Mouse (Mus musculus) limb, embryonic 11.5 days (tissue): ENCODE measurements at regions not wholly inside any gene's neighbourhood (a gene's known extent, or its start where the extent isn't known, plus 50 kb on each side); places are given as distances from the start of the nearest gene placed in this dataset.

Experiments used
- ATAC-seq: fragments of 200-750 bp; cut with Nextera tagmentation; 2 replicates; pipeline ENCODE4 v1.8.0; 2017; ENCODE audit warnings: low read depth; ENCODE audit not compliant: insufficient number of reproducible peaks, low FRiP score, low TSS enrichment
- DNase-seq: peaks from one replicate; pipeline ENCODE4 v3.0.0-alpha.2; 2015; ENCODE audit warnings: low spot score
- H3K27ac ChIP-seq: fragments of 300-500 bp; sonication (generic); replicated peaks from 2 replicates; pipeline ENCODE4 v1.5.1; 2014; ENCODE audit warnings: low read depth, mild to moderate bottlenecking, low read length
- H3K27me3 ChIP-seq: fragments of 300-500 bp; sonication (generic); 2 replicates; pipeline ENCODE4 v1.6.1; 2014; ENCODE audit warnings: mild to moderate bottlenecking, low read length, mixed read lengths; ENCODE audit not compliant: control insufficient read depth, insufficient read depth
- H3K36me3 ChIP-seq: fragments of 300-500 bp; sonication (generic); 2 replicates; pipeline ENCODE4 v1.6.1; 2014; ENCODE audit warnings: mild to moderate bottlenecking, low read length, moderate library complexity, mixed read lengths; ENCODE audit not compliant: control insufficient read depth, insufficient read depth
- H3K4me1 ChIP-seq: fragments of 300-500 bp; sonication (generic); 2 replicates; pipeline ENCODE4 v1.6.1; 2014; ENCODE audit warnings: low read length, mixed read lengths; ENCODE audit not compliant: control insufficient read depth, insufficient read depth
- H3K4me2 ChIP-seq: fragments of 300-500 bp; sonication (generic); 2 replicates; pipeline ENCODE4 v1.6.1; 2014; ENCODE audit warnings: low read depth, mild to moderate bottlenecking, moderate library complexity; ENCODE audit not compliant: severe bottlenecking
- H3K4me3 ChIP-seq: fragments of 300-500 bp; sonication (generic); 2 replicates; pipeline ENCODE4 v1.5.1; 2014; ENCODE audit warnings: low read depth, low read length
- H3K9ac ChIP-seq: fragments of 300-500 bp; sonication (generic); 2 replicates; pipeline ENCODE4 v1.6.1; 2014; ENCODE audit warnings: mild to moderate bottlenecking, low read length
- H3K9me3 ChIP-seq: fragments of 300-500 bp; sonication (generic); 2 replicates; pipeline ENCODE4 v1.6.1; 2016; ENCODE audit warnings: low read length; ENCODE audit not compliant: control insufficient read depth
- WGBS: fragments of 180-500 bp; shearing (Covaris S2); extraction: QIAGEN DNeasy Blood & Tissue Kit; methylation state at CpG from one replicate; pipeline ENCODE4 v1.1.7; 2014; 5-methylcytosine and 5-hydroxymethylcytosine counted together

- no peak overlapping the region for H3K4me2 ChIP-seq
- no peak overlapping the region for H3K27ac ChIP-seq
- H3K9ac ChIP-seq, result no peak overlapping the region
- DNase-seq, result no peak
- H3K4me3 ChIP-seq, result no peak overlapping the region
- H3K9me3 ChIP-seq, result no peaks in the 10 kb centered on the region
- 80% methylated on average over 3 of the region's 3 CpGs for WGBS
- H3K4me1 ChIP-seq, result no peaks in the 10 kb centered on the region
- H3K27me3 ChIP-seq, result no peaks in the 10 kb centered on the region
- H3K36me3 ChIP-seq, result no peaks in the 10 kb centered on the region
- ATAC-seq, result no peak
These were observed 267.1 kb downstream of the Kcnj2 start for GRCm38 (mm10) chr11:111333021-111333420.

- Histone ChIP-seq H3K9me3 (no peaks in the 10 kb centered on the region), H3K4me3 (no peak overlapping the region), H3K27me3 (no peaks in the 10 kb centered on the region), H3K27ac (no peak overlapping the region), H3K4me2 (no peak overlapping the region), H3K36me3 (no peaks in the 10 kb centered on the region), H3K4me1 (no peaks in the 10 kb centered on the region), H3K9ac (no peak overlapping the region)
- ATAC-seq (no peak), DNase-seq (no peak)
- 55% methylated on average over 1 of the region's 1 CpGs for WGBS
These were observed 281.6 kb downstream of the Kcnj2 start for GRCm38 (mm10) chr11:111347562-111347961.

- Histone ChIP-seq H3K27me3 (no peaks in the 10 kb centered on the region), H3K9ac (no peak overlapping the region), H3K4me2 (no peak overlapping the region), H3K27ac (no peak overlapping the region), H3K36me3 (no peaks in the 10 kb centered on the region), H3K4me1 (no peaks in the 10 kb centered on the region), H3K4me3 (no peak overlapping the region), H3K9me3 (no peaks in the 10 kb centered on the region)
- WGBS, result 78% methylated on average over 4 of the region's 4 CpGs
- ATAC-seq (no peak), DNase-seq (no peak)
These were observed 284.1 kb downstream of the Kcnj2 start for GRCm38 (mm10) chr11:111350028-111350427.

GRCm38 (mm10) chr11:111363363-111363762, 297.4 kb downstream of the Kcnj2 start:
- H3K9me3 ChIP-seq, result no peaks in the 10 kb centered on the region
- DNase-seq (no peak), ATAC-seq (no peak)
- no peak overlapping the region for H3K4me2 ChIP-seq
- no peak overlapping the region for H3K4me3 ChIP-seq
- no peak overlapping the region for H3K27ac ChIP-seq
- H3K27me3 ChIP-seq, result no peaks in the 10 kb centered on the region
- H3K36me3 ChIP-seq, result no peaks in the 10 kb centered on the region
- WGBS, result 94% methylated on average over 1 of the region's 1 CpGs
- H3K9ac ChIP-seq, result no peak overlapping the region
- H3K4me1 ChIP-seq, result no peaks in the 10 kb centered on the region

GRCm38 (mm10) chr11:111377165-111377564, 311.2 kb downstream of the Kcnj2 start:
- H3K4me2 ChIP-seq, result no peak overlapping the region
- no peak for ATAC-seq
- no peaks in the 10 kb centered on the region for H3K4me1 ChIP-seq
- no peak for DNase-seq
- no peaks in the 10 kb centered on the region for H3K9me3 ChIP-seq
- no peak overlapping the region for H3K27ac ChIP-seq
- H3K4me3 ChIP-seq, result no peak overlapping the region
- H3K9ac ChIP-seq, result no peak overlapping the region
- H3K36me3 ChIP-seq, result no peaks in the 10 kb centered on the region
- H3K27me3 ChIP-seq, result no peaks in the 10 kb centered on the region
- 91% methylated on average over 4 of the region's 4 CpGs for WGBS

GRCm38 (mm10) chr11:111379842-111380241, 313.9 kb downstream of the Kcnj2 start:
- Histone ChIP-seq H3K9me3 (no peaks in the 10 kb centered on the region), H3K4me2 (no peak overlapping the region), H3K27me3 (no peaks in the 10 kb centered on the region), H3K27ac (no peak overlapping the region), H3K36me3 (no peaks in the 10 kb centered on the region), H3K4me1 (no peaks in the 10 kb centered on the region), H3K9ac (no peak overlapping the region), H3K4me3 (no peak overlapping the region)
- no peak for ATAC-seq
- no peak for DNase-seq
- 82% methylated on average over 3 of the region's 3 CpGs for WGBS

GRCm38 (mm10) chr11:111398706-111399105, 332.7 kb downstream of the Kcnj2 start:
- DNase-seq (no peak), ATAC-seq (no peak)
- Histone ChIP-seq H3K9me3 (no peaks in the 10 kb centered on the region), H3K27me3 (no peaks in the 10 kb centered on the region), H3K4me3 (no peak overlapping the region), H3K4me1 (no peaks in the 10 kb centered on the region), H3K27ac (no peak overlapping the region), H3K9ac (no peak overlapping the region), H3K4me2 (no peak overlapping the region), H3K36me3 (no peaks in the 10 kb centered on the region)
- 85% methylated on average over 1 of the region's 1 CpGs for WGBS

GRCm38 (mm10) chr11:111409266-111409665, 343.3 kb downstream of the Kcnj2 start:
- Histone ChIP-seq H3K27me3 (no peaks in the 10 kb centered on the region), H3K9ac (no peak overlapping the region), H3K27ac (no peak overlapping the region), H3K9me3 (no peaks in the 10 kb centered on the region), H3K4me3 (no peak overlapping the region), H3K4me2 (no peak overlapping the region), H3K36me3 (no peaks in the 10 kb centered on the region), H3K4me1 (no peaks in the 10 kb centered on the region)
- 90% methylated on average over 2 of the region's 2 CpGs for WGBS
- no peak for DNase-seq
- no peak for ATAC-seq

GRCm38 (mm10) chr11:111424871-111425270, 358.9 kb downstream of the Kcnj2 start:
- Histone ChIP-seq H3K9me3 (no peaks in the 10 kb centered on the region), H3K4me2 (no peak overlapping the region), H3K27me3 (no peaks in the 10 kb centered on the region), H3K27ac (no peak overlapping the region), H3K4me1 (no peaks in the 10 kb centered on the region), H3K4me3 (no peak overlapping the region), H3K36me3 (no peaks in the 10 kb centered on the region), H3K9ac (no peak overlapping the region)
- DNase-seq, result no peak
- no peak for ATAC-seq
- WGBS, result 75% methylated on average over 4 of the region's 4 CpGs
